Mouse (Mus musculus) forebrain, embryonic 14.5 days (tissue): ENCODE results near the gene 9130019O22Rik. TPM values are rescaled to one million over a fixed set of nuclear protein-coding genes. Genes with fewer than 3 reads are reported as not detected.
A peak's percentile ranks its signal among the peaks of the same experiment; 100 is the strongest.
"Not testable (repeated sequence)": the region's sequence is repeated elsewhere in the genome, so short reads cannot be mapped to it uniquely, and the experiment has no call there.

Experiments
- ATAC-seq: fragments of 200-750 bp; cut with Nextera tagmentation; 2 replicates; pipeline ENCODE4 v1.8.0; 2017; ENCODE audit warnings: mild to moderate bottlenecking, moderate library complexity
- DNase-seq: peaks from one replicate; pipeline ENCODE4 v3.0.0-alpha.2; 2015; ENCODE audit warnings: low spot score
- H3K27ac ChIP-seq: fragments of 300-500 bp; sonication (generic); 2 replicates; pipeline ENCODE4 v1.5.1; 2014; ENCODE audit warnings: low read depth, mild to moderate bottlenecking, control low read depth, low read length, moderate library complexity
- H3K27me3 ChIP-seq: fragments of 300-500 bp; sonication (generic); replicated peaks from 2 replicates; pipeline ENCODE4 v1.6.1; 2014; ENCODE audit warnings: low read length, control low read depth, mixed read lengths; ENCODE audit not compliant: control insufficient read depth, insufficient read depth
- H3K36me3 ChIP-seq: fragments of 300-500 bp; sonication (generic); 2 replicates; pipeline ENCODE4 v1.6.1; 2014; ENCODE audit warnings: low read length, control low read depth; ENCODE audit not compliant: control insufficient read depth, insufficient read depth
- H3K4me1 ChIP-seq: fragments of 300-500 bp; sonication (generic); 2 replicates; pipeline ENCODE4 v1.6.1; 2014; ENCODE audit warnings: antibody characterized with exemption, low read length, control low read depth; ENCODE audit not compliant: control insufficient read depth, insufficient read depth
- H3K4me2 ChIP-seq: fragments of 300-500 bp; sonication (generic); 2 replicates; pipeline ENCODE4 v1.6.1; 2014; ENCODE audit warnings: mild to moderate bottlenecking, control low read depth, low read length
- H3K4me3 ChIP-seq: fragments of 300-500 bp; sonication (generic); 2 replicates; pipeline ENCODE4 v1.5.1; 2014; ENCODE audit warnings: low read depth, low read length, control low read depth
- H3K9ac ChIP-seq: fragments of 300-500 bp; sonication (generic); 2 replicates; pipeline ENCODE4 v1.6.1; 2014; ENCODE audit warnings: mild to moderate bottlenecking, low read length, control low read depth, moderate library complexity
- H3K9me3 ChIP-seq: fragments of 300-500 bp; sonication (generic); replicated peaks from 2 replicates; pipeline ENCODE4 v1.6.1; 2016; ENCODE audit warnings: low read length, control low read depth, mixed read lengths; ENCODE audit not compliant: control insufficient read depth
- WGBS: fragments of 180-500 bp; shearing (Covaris S2); extraction: QIAGEN DNeasy Blood & Tissue Kit; methylation state at CpG from one replicate; pipeline ENCODE4 v1.1.7; 2014; 5-methylcytosine and 5-hydroxymethylcytosine counted together
- polyA plus RNA-seq: library from polyadenylated mRNA; unstranded; fragments of >200 nt; fragmentation: Nextera tagmentation; extraction: Ambion mirVana; gene quantifications from 2 replicates; pipeline ENCODE4 v1.2.1, GENCODE M21; 2014

9130019O22Rik gene
- polyA plus RNA-seq, 1 experiment from 2014 or later = 6.6 TPM

GRCm38 (mm10) chr7:127364166-127364565, 22.8 kb downstream of the 9130019O22Rik start:
- Histone ChIP-seq H3K9ac (no peak overlapping the region), H3K9me3 (no peaks in the 10 kb centered on the region), H3K4me1 (peaks cover 2% of the 10 kb centered on the region; the same call in 1 of the 2 replicates), H3K4me3 (peak overlapping the region; percentile 31), H3K27me3 (no peaks in the 10 kb centered on the region), H3K36me3 (no peaks in the 10 kb centered on the region), H3K27ac (no peak overlapping the region), H3K4me2 (peak overlapping the region; percentile 65)
- DNase-seq = no peak
- ATAC-seq = no peak
- WGBS = 44% methylated on average over 4 of the region's 4 CpGs

DNA sequence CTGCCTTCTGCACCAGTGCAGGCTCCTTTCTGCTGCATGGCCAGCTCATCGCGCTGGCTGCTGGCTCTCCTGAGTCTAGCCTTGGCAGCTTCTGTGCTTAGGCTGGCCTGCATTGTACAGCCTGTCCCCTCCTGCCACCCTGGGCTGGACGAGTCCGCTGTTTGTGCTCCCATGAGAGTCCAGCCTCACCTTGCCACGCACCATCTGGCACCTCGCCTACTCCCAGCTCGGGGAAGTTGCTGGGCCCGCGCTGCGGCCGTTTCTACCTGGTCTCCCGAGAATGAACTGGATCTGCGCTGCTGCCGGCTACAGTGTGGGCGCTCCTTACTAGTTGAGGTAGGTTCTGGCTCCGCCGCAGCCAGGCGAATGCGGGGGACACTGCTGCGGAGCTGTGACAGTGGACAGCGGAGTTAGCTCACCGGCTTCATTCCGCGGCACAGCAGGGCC, 23.5 kb downstream of the 9130019O22Rik start:
- peak overlapping the region; percentile 65 for H3K4me2 ChIP-seq
- no peaks in the 10 kb centered on the region for H3K27me3 ChIP-seq
- no peaks in the 10 kb centered on the region for H3K36me3 ChIP-seq
- H3K9ac ChIP-seq = peak overlapping the region; percentile 63
- H3K4me1 ChIP-seq = peaks cover 2% of the 10 kb centered on the region; the same call in 1 of the 2 replicates
- H3K4me3 ChIP-seq = peak overlapping the region; percentile 31
- ATAC-seq (peak; percentile 57; the same call in 1 of the 2 replicates), DNase-seq (peak; percentile 40)
- H3K27ac ChIP-seq = no peak overlapping the region
- 1% methylated on average over 24 of the region's 24 CpGs for WGBS
- no peaks in the 10 kb centered on the region for H3K9me3 ChIP-seq

DNA sequence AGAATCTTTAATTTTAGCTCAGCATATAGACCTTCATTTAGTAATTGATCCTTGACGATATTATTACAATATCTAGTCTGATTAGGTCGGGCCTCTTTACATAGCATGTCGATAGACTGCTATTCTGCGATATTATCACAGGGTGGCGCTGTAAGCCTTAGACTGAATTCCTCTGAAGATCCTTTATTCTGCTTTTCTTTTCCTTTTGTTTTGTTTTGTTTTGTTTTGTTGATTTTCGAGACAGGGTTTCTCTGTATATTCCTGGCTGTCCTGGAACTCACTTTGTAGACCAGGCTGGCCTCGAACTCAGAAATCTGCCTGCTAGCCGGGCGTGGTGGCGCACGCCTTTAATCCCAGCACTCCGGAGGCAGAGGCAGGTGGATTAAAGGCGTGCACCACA, 24.5 kb downstream of the 9130019O22Rik start:
- ATAC-seq, H3K27me3 ChIP-seq, H3K4me3 ChIP-seq, H3K27ac ChIP-seq, H3K9me3 ChIP-seq, H3K36me3 ChIP-seq, H3K9ac ChIP-seq, H3K4me1 ChIP-seq: not testable (repeated sequence)
- peak; percentile 85 for DNase-seq
- 10% methylated on average over 13 of the region's 13 CpGs for WGBS
- peak overlapping the region; percentile 37 for H3K4me2 ChIP-seq

DNA sequence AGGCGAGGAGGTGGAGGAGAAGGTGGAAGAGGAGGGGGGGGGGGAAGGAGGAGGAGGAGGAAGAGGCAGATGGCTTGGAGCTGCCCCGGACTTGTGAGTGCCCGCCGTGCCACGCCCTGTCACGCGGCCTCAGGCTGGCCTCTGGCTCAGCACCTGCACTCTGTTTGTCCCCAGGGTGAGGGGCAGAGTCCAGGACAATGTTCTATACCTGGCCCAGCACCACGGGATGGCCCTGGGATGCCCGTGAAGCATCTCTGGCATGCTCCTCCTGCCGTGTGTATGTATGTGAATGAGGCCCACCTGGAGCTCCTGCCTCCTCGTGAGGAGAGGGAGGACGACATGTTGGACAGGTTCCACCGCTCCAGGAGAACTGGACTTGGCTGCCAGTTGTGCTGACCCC, 25.5 kb downstream of the 9130019O22Rik start:
- Histone ChIP-seq H3K4me1 (peaks cover 2% of the 10 kb centered on the region; the same call in 1 of the 2 replicates), H3K36me3 (no peaks in the 10 kb centered on the region), H3K27me3 (no peaks in the 10 kb centered on the region), H3K9ac (no peak overlapping the region), H3K9me3 (no peaks in the 10 kb centered on the region), H3K27ac (no peak overlapping the region), H3K4me2 (no peak overlapping the region), H3K4me3 (no peak overlapping the region)
- DNase-seq (no peak), ATAC-seq (no peak)
- 52% methylated on average over 13 of the region's 13 CpGs for WGBS

GRCm38 (mm10) chr7:127360265-127360664, 26.7 kb downstream of the 9130019O22Rik start:
- no peaks in the 10 kb centered on the region for H3K27me3 ChIP-seq
- H3K4me2 ChIP-seq = no peak overlapping the region
- H3K9ac ChIP-seq = no peak overlapping the region
- no peaks in the 10 kb centered on the region for H3K9me3 ChIP-seq
- peaks cover 2% of the 10 kb centered on the region; the same call in 1 of the 2 replicates for H3K4me1 ChIP-seq
- ATAC-seq = no peak
- H3K36me3 ChIP-seq = no peaks in the 10 kb centered on the region
- no peak overlapping the region for H3K4me3 ChIP-seq
- no peak overlapping the region for H3K27ac ChIP-seq
- no peak for DNase-seq
- 77% methylated on average over 4 of the region's 4 CpGs for WGBS

DNA sequence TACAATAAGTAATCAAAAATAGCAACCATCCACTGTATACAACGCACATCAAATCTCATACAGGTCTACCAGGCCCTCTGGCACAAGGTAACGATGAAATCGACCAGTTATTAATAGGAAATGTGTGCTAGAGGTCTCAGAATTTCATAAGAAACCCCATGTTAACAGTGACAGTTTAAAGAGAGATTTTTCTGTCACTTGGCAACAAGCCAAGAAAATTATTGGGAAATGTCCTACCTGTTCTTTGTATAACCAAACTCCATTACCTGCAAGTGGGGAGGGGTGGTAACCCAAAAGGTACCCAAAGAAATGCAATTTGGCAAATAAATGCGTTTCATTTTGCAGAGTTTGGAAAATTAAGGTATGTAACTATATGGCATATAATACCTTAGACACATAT, 28.5 kb downstream of the 9130019O22Rik start:
- DNase-seq (no peak), ATAC-seq (no peak)
- 74% methylated on average over 4 of the region's 4 CpGs for WGBS
- Histone ChIP-seq H3K36me3 (no peaks in the 10 kb centered on the region), H3K4me3 (no peak overlapping the region), H3K9ac (no peak overlapping the region), H3K4me2 (no peak overlapping the region), H3K27me3 (no peaks in the 10 kb centered on the region), H3K27ac (no peak overlapping the region), H3K9me3 (no peaks in the 10 kb centered on the region), H3K4me1 (no peaks in the 10 kb centered on the region; the same call in 1 of the 2 replicates)

DNA sequence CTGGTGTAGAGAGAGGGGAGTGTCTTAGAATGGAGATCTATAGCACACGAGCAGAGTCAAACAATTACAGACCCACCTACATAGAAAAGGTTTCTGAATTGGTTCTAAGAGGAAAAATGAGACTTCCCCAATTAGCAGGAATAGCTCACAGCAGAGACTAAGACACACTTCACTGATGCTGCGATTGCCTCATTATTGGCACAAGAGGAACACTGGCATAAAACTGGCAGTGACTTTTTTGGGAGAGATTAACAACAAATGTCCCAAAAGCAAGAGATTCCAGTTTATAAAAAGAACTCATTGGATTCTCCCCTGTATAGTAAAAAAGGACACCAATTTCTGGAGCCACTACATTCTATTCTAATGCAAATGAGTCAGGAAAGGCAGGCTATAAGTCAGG, 29.1 kb downstream of the 9130019O22Rik start:
- Histone ChIP-seq H3K27ac (no peak overlapping the region), H3K4me2 (no peak overlapping the region), H3K4me3 (no peak overlapping the region), H3K36me3 (no peaks in the 10 kb centered on the region), H3K27me3 (no peaks in the 10 kb centered on the region), H3K4me1 (no peaks in the 10 kb centered on the region), H3K9me3 (no peaks in the 10 kb centered on the region), H3K9ac (no peak overlapping the region)
- no peak for DNase-seq
- WGBS = 26% methylated on average over 2 of the region's 2 CpGs
- no peak for ATAC-seq

GRCm38 (mm10) chr7:127355796-127356195, 31.2 kb downstream of the 9130019O22Rik start:
- Histone ChIP-seq H3K36me3 (no peaks in the 10 kb centered on the region), H3K27ac (no peak overlapping the region), H3K27me3 (no peaks in the 10 kb centered on the region), H3K9me3 (no peaks in the 10 kb centered on the region), H3K4me3 (no peak overlapping the region), H3K4me1 (no peaks in the 10 kb centered on the region), H3K9ac (no peak overlapping the region), H3K4me2 (no peak overlapping the region)
- ATAC-seq (no peak), DNase-seq (no peak)
- 72% methylated on average over 3 of the region's 3 CpGs for WGBS

DNA sequence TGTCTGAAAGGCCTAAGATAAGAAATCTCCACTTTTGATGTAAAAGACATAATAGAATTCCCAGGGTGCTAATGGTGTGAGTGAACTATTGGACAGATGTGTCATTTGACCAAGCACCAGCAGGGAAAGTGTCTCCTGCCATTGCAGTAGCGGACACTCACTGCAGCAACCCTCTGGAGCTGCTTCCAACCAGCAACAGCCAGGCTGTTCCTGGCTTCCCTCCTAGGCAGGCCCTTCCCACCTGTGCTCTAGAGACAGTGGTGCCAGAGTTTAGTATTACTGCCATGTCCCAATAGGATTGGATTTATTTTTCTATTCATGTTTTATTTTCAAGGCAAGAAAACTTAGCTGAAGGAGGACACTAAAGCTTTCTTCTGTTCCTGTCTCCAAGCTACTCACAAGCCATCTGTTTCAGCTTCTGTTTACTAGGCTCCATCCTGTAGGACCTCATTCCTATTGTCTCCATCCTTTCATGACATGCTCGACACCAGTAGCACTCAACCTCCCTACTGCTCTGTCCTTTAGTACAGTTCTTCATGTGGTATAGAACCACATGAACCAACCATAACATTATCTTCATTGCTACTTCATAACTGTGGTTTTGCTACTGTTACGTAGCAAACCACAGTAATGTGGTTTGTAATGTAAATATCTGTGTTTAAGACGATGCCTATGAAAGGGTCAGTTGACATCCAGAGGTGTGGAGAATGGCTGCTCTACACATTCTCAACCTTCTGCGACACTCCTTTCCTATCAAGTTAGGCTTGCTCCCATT, 35.5 kb downstream of the 9130019O22Rik start:
- DNase-seq = no peak

More for the DNA sequence above, 35.5 kb downstream of the 9130019O22Rik start:
- Histone ChIP-seq H3K4me1 (no peaks in the 10 kb centered on the region), H3K27ac (no peak overlapping the region), H3K4me3 (no peak overlapping the region), H3K9me3 (no peaks in the 10 kb centered on the region), H3K4me2 (no peak overlapping the region), H3K36me3 (no peaks in the 10 kb centered on the region), H3K9ac (no peak overlapping the region), H3K27me3 (no peaks in the 10 kb centered on the region)
- no peak for ATAC-seq
- 89% methylated on average over 5 of the region's 5 CpGs for WGBS
